Mouse (Mus musculus) myocyte (in vitro differentiated cells): ENCODE results near the gene Retnlg. TPM values are rescaled to one million over a fixed set of nuclear protein-coding genes. Genes with fewer than 3 reads are reported as not detected.

Experiments
- H3K27me3 ChIP-seq: one replicate; pipeline ENCODE4 v1.6.1; 2011; ENCODE audit not compliant: control insufficient read depth, insufficient read depth, insufficient read length
- H3K36me3 ChIP-seq: one replicate; pipeline ENCODE4 v1.6.1; 2011; ENCODE audit not compliant: control insufficient read depth, insufficient read depth
- H3K4me2 ChIP-seq: one replicate; pipeline ENCODE4 v1.6.1; 2011; ENCODE audit warnings: low read depth, control low read depth
- H3K4me3 ChIP-seq: one replicate; pipeline ENCODE4 v1.5.1; 2011; ENCODE audit warnings: mild to moderate bottlenecking, control low read depth, moderate library complexity
- H3K79me2 ChIP-seq: one replicate; pipeline ENCODE4 v1.6.1; 2011; ENCODE audit not compliant: control insufficient read depth, insufficient read depth
- H3ac ChIP-seq: one replicate; pipeline ENCODE4 v1.6.1; 2011; ENCODE audit not compliant: control insufficient read depth, insufficient read length
- CEBPB ChIP-seq: IDR thresholded peaks from 2 replicates; pipeline ENCODE4 v1.6.1; 2011; ENCODE audit warnings: mild to moderate bottlenecking, moderate library complexity; ENCODE audit not compliant: poor library complexity, insufficient read depth, severe bottlenecking
- E2F4 ChIP-seq: IDR thresholded peaks from one replicate; pipeline ENCODE4 v1.6.1; 2011; ENCODE audit warnings: mild to moderate bottlenecking, control low read depth, moderate library complexity; ENCODE audit not compliant: insufficient read depth
- MAX ChIP-seq: IDR thresholded peaks from one replicate; pipeline ENCODE4 v1.6.1; 2011; ENCODE audit warnings: low read depth, mild to moderate bottlenecking, control low read depth
- MYOD1 ChIP-seq, 3 experiments: IDR thresholded peaks; one replicate each; pipeline ENCODE4 v1.6.1; 2011; ENCODE audit warnings: control low read depth in 2 of 3, low read depth in 2 of 3, mild to moderate bottlenecking in 2 of 3, moderate library complexity in 1 of 3; ENCODE audit not compliant: insufficient read length in 2 of 3, control insufficient read depth in 1 of 3
- MYOG ChIP-seq, 3 experiments: IDR thresholded peaks; one replicate each; pipeline ENCODE4 v1.6.1; 2011; ENCODE audit warnings: control low read depth in 2 of 3, low read depth in 2 of 3, mild to moderate bottlenecking in 2 of 3; ENCODE audit not compliant: insufficient read length in 2 of 3, control insufficient read depth in 1 of 3, insufficient read depth in 1 of 3
- POLR2A ChIP-seq: IDR thresholded peaks from one replicate; pipeline ENCODE4 v1.6.1; 2011; ENCODE audit warnings: low read depth, mild to moderate bottlenecking, control low read depth, moderate library complexity; ENCODE audit not compliant: insufficient read length
- POLR2AphosphoS2 ChIP-seq: IDR thresholded peaks from one replicate; pipeline ENCODE4 v1.6.1; 2011; ENCODE audit warnings: low read depth, control low read depth; ENCODE audit not compliant: insufficient read length
- REST ChIP-seq: IDR thresholded peaks from one replicate; pipeline ENCODE4 v1.6.1; 2011; ENCODE audit warnings: mild to moderate bottlenecking, control low read depth, moderate library complexity; ENCODE audit not compliant: insufficient read depth, insufficient read length
- SRF ChIP-seq: IDR thresholded peaks from one replicate; pipeline ENCODE4 v1.6.1; 2011; ENCODE audit warnings: low read depth; ENCODE audit not compliant: control insufficient read depth, insufficient read length
- TCF12 ChIP-seq: IDR thresholded peaks from one replicate; pipeline ENCODE4 v1.6.1; 2011; ENCODE audit warnings: mild to moderate bottlenecking, control low read depth; ENCODE audit not compliant: poor library complexity, insufficient read depth, severe bottlenecking
- TCF3 ChIP-seq: IDR thresholded peaks from one replicate; pipeline ENCODE4 v1.6.1; 2011; ENCODE audit warnings: low read depth, control low read depth; ENCODE audit not compliant: insufficient read length
- USF1 ChIP-seq: IDR thresholded peaks from one replicate; pipeline ENCODE4 v1.6.1; 2011; ENCODE audit warnings: low read depth, mild to moderate bottlenecking, control low read depth, moderate library complexity
- polyA plus RNA-seq: library from polyadenylated mRNA; unstranded; fragments of >200 nt; fragmentation: generic; extraction: Trizol; gene quantifications from one replicate; pipeline ENCODE4 v1.2.1, GENCODE M21; 2012; ENCODE audit warnings: missing spikeins

Gene Retnlg
- polyA plus RNA-seq: not detected

GRCm38 (mm10) chr16:48872321-48872720 lies at the start of gene Retnlg:
TSS of gene Retnlg (plus strand) at chr16:48872621.
- H3K36me3 ChIP-seq: no peaks in the 10 kb centered on the region
- no peaks in the 10 kb centered on the region for H3K79me2 ChIP-seq
- TF ChIP-seq TCF12 (no peak), MYOG (IDR thresholded peaks at IDR 0.05; ENCODE audit: control insufficient read depth in 1 of 3, insufficient read depth in 1 of 3, insufficient read length in 2 of 3, low read depth in 2 of 3) (no peak), TCF3 (no peak), SRF (no peak), CEBPB (no peak), POLR2A (no peak), USF1 (no peak), POLR2AphosphoS2 (no peak), MAX (no peak), E2F4 (no peak), MYOD1 (IDR thresholded peaks at IDR 0.05; ENCODE audit: control insufficient read depth in 1 of 3, insufficient read length in 2 of 3, low read depth in 2 of 3) (no peak), REST (no peak)
- no peaks in the 10 kb centered on the region for H3K27me3 ChIP-seq
- no peak within 1 kb of the TSS for H3ac ChIP-seq
- no peak within 1 kb of the TSS for H3K4me3 ChIP-seq
- no peak within 1 kb of the TSS for H3K4me2 ChIP-seq

- no peak overlapping the region for H3K4me2 ChIP-seq
- no peaks in the 10 kb centered on the region for H3K27me3 ChIP-seq
- H3K4me3 ChIP-seq: no peak overlapping the region
- no peak overlapping the region for H3ac ChIP-seq
- TF ChIP-seq TCF3: no peak
- TF ChIP-seq MYOD1 (IDR thresholded peaks at IDR 0.05; ENCODE audit: control insufficient read depth in 1 of 3, insufficient read length in 2 of 3, low read depth in 2 of 3): no peak
- TF ChIP-seq USF1: no peak
- TF ChIP-seq POLR2A: no peak
- TF ChIP-seq TCF12: no peak
- no peak for TF ChIP-seq SRF
- TF ChIP-seq CEBPB: no peak
- no peak for TF ChIP-seq E2F4
- no peak for TF ChIP-seq POLR2AphosphoS2
- TF ChIP-seq MYOG (IDR thresholded peaks at IDR 0.05; ENCODE audit: control insufficient read depth in 1 of 3, insufficient read depth in 1 of 3, insufficient read length in 2 of 3, low read depth in 2 of 3): no peak
- no peak for TF ChIP-seq MAX
- TF ChIP-seq REST: no peak
- no peaks in the 10 kb centered on the region for H3K36me3 ChIP-seq
- H3K79me2 ChIP-seq: no peaks in the 10 kb centered on the region
These were observed 45.9 kb upstream of the Retnlg start for GRCm38 (mm10) chr16:48826474-48826873.

- H3ac ChIP-seq: no peak overlapping the region
- no peaks in the 10 kb centered on the region for H3K27me3 ChIP-seq
- no peak overlapping the region for H3K4me2 ChIP-seq
- H3K79me2 ChIP-seq: no peaks in the 10 kb centered on the region
- no peaks in the 10 kb centered on the region for H3K36me3 ChIP-seq
- no peak for TF ChIP-seq MYOD1 (IDR thresholded peaks at IDR 0.05; ENCODE audit: control insufficient read depth in 1 of 3, insufficient read length in 2 of 3, low read depth in 2 of 3)
- TF ChIP-seq SRF: no peak
- no peak for TF ChIP-seq POLR2A
- TF ChIP-seq USF1: no peak
- no peak for TF ChIP-seq TCF3
- no peak for TF ChIP-seq CEBPB
- no peak for TF ChIP-seq MAX
- no peak for TF ChIP-seq E2F4
- no peak for TF ChIP-seq TCF12
- no peak for TF ChIP-seq REST
- TF ChIP-seq POLR2AphosphoS2: no peak
- no peak for TF ChIP-seq MYOG (IDR thresholded peaks at IDR 0.05; ENCODE audit: control insufficient read depth in 1 of 3, insufficient read depth in 1 of 3, insufficient read length in 2 of 3, low read depth in 2 of 3)
- no peak overlapping the region for H3K4me3 ChIP-seq
These were observed 44.8 kb upstream of the Retnlg start for GRCm38 (mm10) chr16:48827625-48828024.

- H3K4me2 ChIP-seq: no peak overlapping the region
- TF ChIP-seq E2F4 (no peak), TCF12 (no peak), POLR2A (no peak), MAX (no peak), CEBPB (no peak), TCF3 (no peak), MYOD1 (IDR thresholded peaks at IDR 0.05; ENCODE audit: control insufficient read depth in 1 of 3, insufficient read length in 2 of 3, low read depth in 2 of 3) (no peak), MYOG (IDR thresholded peaks at IDR 0.05; ENCODE audit: control insufficient read depth in 1 of 3, insufficient read depth in 1 of 3, insufficient read length in 2 of 3, low read depth in 2 of 3) (no peak), SRF (no peak), POLR2AphosphoS2 (no peak), USF1 (no peak), REST (no peak)
- no peak overlapping the region for H3K4me3 ChIP-seq
- no peaks in the 10 kb centered on the region for H3K36me3 ChIP-seq
- H3K79me2 ChIP-seq: no peaks in the 10 kb centered on the region
- H3K27me3 ChIP-seq: no peaks in the 10 kb centered on the region
- H3ac ChIP-seq: no peak overlapping the region
These were observed 43.4 kb upstream of the Retnlg start for GRCm38 (mm10) chr16:48829060-48829459.
